Mouse (Mus musculus): ENCODE results near the gene Nacc2. TPM values are rescaled to one million over a fixed set of nuclear protein-coding genes. Genes with fewer than 3 reads are reported as not detected.
A peak's percentile ranks its signal among the peaks of the same experiment; 100 is the strongest.

Gene Nacc2
- polyA plus RNA-seq, 1 experiment from 2014 or later: 4.0 TPM

- Histone ChIP-seq H3K9me3 (ENCODE audit: control insufficient read depth, low read length) (no peaks in the 10 kb centered on the region), H3K27ac (ENCODE audit: low read depth, low read length) (no peak overlapping the region), H3K4me3 (ENCODE audit: low read depth, low read length) (no peak overlapping the region), H3K36me3 (ENCODE audit: control insufficient read depth, insufficient read depth, low read length) (no peaks in the 10 kb centered on the region), H3K4me1 (replicated peaks; ENCODE audit: control insufficient read depth, insufficient read depth, low read length) (peaks cover 7% of the 10 kb centered on the region; the same call in 1 of the 2 replicates), H3K9ac (ENCODE audit: low read depth, low read length) (no peak overlapping the region), H3K27me3 (replicated peaks; ENCODE audit: control insufficient read depth, insufficient read depth, low read length) (peaks cover 30% of the 10 kb centered on the region), H3K4me2 (no peak overlapping the region)
- ATAC-seq (replicated peaks; ENCODE audit: low FRiP score) (no peak), DNase-seq (ENCODE audit: low spot score) (no peak)
- 67% methylated on average over 4 of the region's 4 CpGs for WGBS
Measured at GRCm38 (mm10) chr2:26118584-26119309, 4.3 kb downstream of the Nacc2 start.

- DNase-seq (ENCODE audit: low spot score): no peak
- H3K4me1 ChIP-seq (replicated peaks; ENCODE audit: control insufficient read depth, insufficient read depth, low read length): peaks cover 7% of the 10 kb centered on the region; the same call in 1 of the 2 replicates
Measured at GRCm38 (mm10) chr2:26117580-26117979, 5.4 kb downstream of the Nacc2 start.

GRCm38 (mm10) chr2:26116550-26116949 is 6.5 kb downstream of the Nacc2 start:
- DNase-seq (ENCODE audit: low spot score) (no peak), ATAC-seq (replicated peaks; ENCODE audit: low FRiP score) (0 out of 2 replicates have a peak, but pooled peaks have one; percentile 33)
- H3K27me3 ChIP-seq (replicated peaks; ENCODE audit: control insufficient read depth, insufficient read depth, low read length): peaks cover 25% of the 10 kb centered on the region
- H3K36me3 ChIP-seq (ENCODE audit: control insufficient read depth, insufficient read depth, low read length): no peaks in the 10 kb centered on the region
- H3K4me2 ChIP-seq: no peak overlapping the region
- 58% methylated on average over 3 of the region's 3 CpGs for WGBS
- no peak overlapping the region for H3K27ac ChIP-seq (ENCODE audit: low read depth, low read length)
- no peak overlapping the region for H3K9ac ChIP-seq (ENCODE audit: low read depth, low read length)
- H3K9me3 ChIP-seq (ENCODE audit: control insufficient read depth, low read length): no peaks in the 10 kb centered on the region
- H3K4me3 ChIP-seq (ENCODE audit: low read depth, low read length): no peak overlapping the region
- peaks cover 4% of the 10 kb centered on the region; the same call in 1 of the 2 replicates for H3K4me1 ChIP-seq (replicated peaks; ENCODE audit: control insufficient read depth, insufficient read depth, low read length)

More at GRCm38 (mm10) chr2:26117580-26117979, 5.4 kb downstream of the Nacc2 start:
- Histone ChIP-seq H3K36me3 (ENCODE audit: control insufficient read depth, insufficient read depth, low read length) (no peaks in the 10 kb centered on the region), H3K4me3 (ENCODE audit: low read depth, low read length) (no peak overlapping the region), H3K9ac (ENCODE audit: low read depth, low read length) (no peak overlapping the region), H3K27me3 (replicated peaks; ENCODE audit: control insufficient read depth, insufficient read depth, low read length) (peaks cover 34% of the 10 kb centered on the region), H3K4me2 (no peak overlapping the region), H3K9me3 (ENCODE audit: control insufficient read depth, low read length) (no peaks in the 10 kb centered on the region), H3K27ac (ENCODE audit: low read depth, low read length) (no peak overlapping the region)
- no peak for ATAC-seq (replicated peaks; ENCODE audit: low FRiP score)
- 67% methylated on average over 1 of the region's 1 CpGs for WGBS

- Histone ChIP-seq H3K27me3 (replicated peaks; ENCODE audit: control insufficient read depth, insufficient read depth, low read length) (peaks cover 15% of the 10 kb centered on the region), H3K4me1 (replicated peaks; ENCODE audit: control insufficient read depth, insufficient read depth, low read length) (peaks cover 3% of the 10 kb centered on the region; the same call in 1 of the 2 replicates), H3K27ac (ENCODE audit: low read depth, low read length) (no peak overlapping the region), H3K4me2 (no peak overlapping the region), H3K4me3 (ENCODE audit: low read depth, low read length) (no peak overlapping the region), H3K9ac (ENCODE audit: low read depth, low read length) (no peak overlapping the region), H3K36me3 (ENCODE audit: control insufficient read depth, insufficient read depth, low read length) (no peaks in the 10 kb centered on the region), H3K9me3 (ENCODE audit: control insufficient read depth, low read length) (no peaks in the 10 kb centered on the region)
- DNase-seq (ENCODE audit: low spot score) (no peak), ATAC-seq (replicated peaks; ENCODE audit: low FRiP score) (no peak)
- 84% methylated on average over 6 of the region's 6 CpGs for WGBS
Measured at GRCm38 (mm10) chr2:26115215-26115614, 7.8 kb downstream of the Nacc2 start.

GRCm38 (mm10) chr2:26108237-26108636 is 14.8 kb downstream of the Nacc2 start:
- Histone ChIP-seq H3K4me1 (replicated peaks; ENCODE audit: control insufficient read depth, insufficient read depth, low read length) (no peaks in the 10 kb centered on the region), H3K27ac (ENCODE audit: low read depth, low read length) (no peak overlapping the region), H3K9me3 (ENCODE audit: control insufficient read depth, low read length) (no peaks in the 10 kb centered on the region), H3K4me2 (no peak overlapping the region), H3K27me3 (replicated peaks; ENCODE audit: control insufficient read depth, insufficient read depth, low read length) (peaks cover 10% of the 10 kb centered on the region; the same call in 1 of the 2 replicates), H3K9ac (ENCODE audit: low read depth, low read length) (no peak overlapping the region), H3K4me3 (ENCODE audit: low read depth, low read length) (no peak overlapping the region), H3K36me3 (ENCODE audit: control insufficient read depth, insufficient read depth, low read length) (no peaks in the 10 kb centered on the region)
- 79% methylated on average over 6 of the region's 6 CpGs for WGBS
- ATAC-seq (replicated peaks; ENCODE audit: low FRiP score) (no peak), DNase-seq (ENCODE audit: low spot score) (no peak)

- Histone ChIP-seq H3K27me3 (replicated peaks; ENCODE audit: control insufficient read depth, insufficient read depth, low read length) (peaks cover 7% of the 10 kb centered on the region; the same call in 1 of the 2 replicates), H3K27ac (ENCODE audit: low read depth, low read length) (no peak overlapping the region), H3K4me2 (no peak overlapping the region), H3K4me1 (replicated peaks; ENCODE audit: control insufficient read depth, insufficient read depth, low read length) (no peaks in the 10 kb centered on the region), H3K9ac (ENCODE audit: low read depth, low read length) (no peak overlapping the region), H3K9me3 (ENCODE audit: control insufficient read depth, low read length) (no peaks in the 10 kb centered on the region), H3K36me3 (ENCODE audit: control insufficient read depth, insufficient read depth, low read length) (no peaks in the 10 kb centered on the region), H3K4me3 (ENCODE audit: low read depth, low read length) (no peak overlapping the region)
- DNase-seq (ENCODE audit: low spot score) (no peak), ATAC-seq (replicated peaks; ENCODE audit: low FRiP score) (no peak)
- 81% methylated on average over 8 of the region's 8 CpGs for WGBS
Measured at GRCm38 (mm10) chr2:26107011-26107410, 16.0 kb downstream of the Nacc2 start.

GRCm38 (mm10) chr2:26106233-26106632 is 16.8 kb downstream of the Nacc2 start:
- WGBS: 76% methylated on average over 2 of the region's 2 CpGs
- DNase-seq (ENCODE audit: low spot score) (no peak), ATAC-seq (replicated peaks; ENCODE audit: low FRiP score) (no peak)
- Histone ChIP-seq H3K4me3 (ENCODE audit: low read depth, low read length) (no peak overlapping the region), H3K27me3 (replicated peaks; ENCODE audit: control insufficient read depth, insufficient read depth, low read length) (peaks cover 7% of the 10 kb centered on the region; the same call in 1 of the 2 replicates), H3K4me2 (no peak overlapping the region), H3K4me1 (replicated peaks; ENCODE audit: control insufficient read depth, insufficient read depth, low read length) (no peaks in the 10 kb centered on the region), H3K36me3 (ENCODE audit: control insufficient read depth, insufficient read depth, low read length) (no peaks in the 10 kb centered on the region), H3K9me3 (ENCODE audit: control insufficient read depth, low read length) (no peaks in the 10 kb centered on the region), H3K9ac (ENCODE audit: low read depth, low read length) (no peak overlapping the region), H3K27ac (ENCODE audit: low read depth, low read length) (no peak overlapping the region)

- 56% methylated on average over 4 of the region's 4 CpGs for WGBS
- Histone ChIP-seq H3K36me3 (ENCODE audit: control insufficient read depth, insufficient read depth, low read length) (no peaks in the 10 kb centered on the region), H3K4me1 (replicated peaks; ENCODE audit: control insufficient read depth, insufficient read depth, low read length) (0 out of 2 replicates have a peak, but pooled peaks cover 7% of the 10 kb centered on the region), H3K9ac (ENCODE audit: low read depth, low read length) (no peak overlapping the region), H3K4me3 (ENCODE audit: low read depth, low read length) (no peak overlapping the region), H3K27ac (ENCODE audit: low read depth, low read length) (no peak overlapping the region), H3K9me3 (ENCODE audit: control insufficient read depth, low read length) (no peaks in the 10 kb centered on the region), H3K4me2 (no peak overlapping the region), H3K27me3 (replicated peaks; ENCODE audit: control insufficient read depth, insufficient read depth, low read length) (0 out of 2 replicates have a peak, but pooled peaks cover 4% of the 10 kb centered on the region)
- DNase-seq (ENCODE audit: low spot score): no peak
- no peak; the same call in 1 of the 2 replicates for ATAC-seq (replicated peaks; ENCODE audit: low FRiP score)
Measured at GRCm38 (mm10) chr2:26100296-26100695, 22.7 kb downstream of the Nacc2 start.

GRCm38 (mm10) chr2:26099851-26100250 is 23.2 kb downstream of the Nacc2 start:
- Histone ChIP-seq H3K9ac (ENCODE audit: low read depth, low read length) (0 out of 2 replicates have a peak overlapping the region, but pooled peaks have one; percentile 7), H3K4me1 (replicated peaks; ENCODE audit: control insufficient read depth, insufficient read depth, low read length) (0 out of 2 replicates have a peak, but pooled peaks cover 7% of the 10 kb centered on the region), H3K27ac (ENCODE audit: low read depth, low read length) (no peak overlapping the region), H3K27me3 (replicated peaks; ENCODE audit: control insufficient read depth, insufficient read depth, low read length) (0 out of 2 replicates have a peak, but pooled peaks cover 5% of the 10 kb centered on the region), H3K4me2 (no peak overlapping the region), H3K4me3 (ENCODE audit: low read depth, low read length) (no peak overlapping the region), H3K9me3 (ENCODE audit: control insufficient read depth, low read length) (no peaks in the 10 kb centered on the region), H3K36me3 (ENCODE audit: control insufficient read depth, insufficient read depth, low read length) (no peaks in the 10 kb centered on the region)
- no peak for DNase-seq (ENCODE audit: low spot score)
- ATAC-seq (replicated peaks; ENCODE audit: low FRiP score): no peak; the same call in 1 of the 2 replicates
- WGBS: 76% methylated on average over 1 of the region's 1 CpGs

All from liver, embryonic 11.5 days (tissue).